ENCODE assay signal across 7 mouse cellular contexts in genomic region chr3:100916844-100917243, GRCm38 (mm10). TPM values are rescaled to one million over a fixed set of nuclear protein-coding genes. Genes with fewer than 3 reads are reported as not detected.
A peak's percentile ranks its signal among the peaks of the same experiment; 100 is the strongest.
DNase-seq lines count a peak whose midpoint lies in the region; ATAC-seq lines count a peak whose summit lies in the region.

No protein-coding gene starts in this region.

- ATAC-seq in activated CD4-positive, CD25-positive, alpha-beta regulatory T cell, adult 4 months, result peak; percentile 62
- peak; percentile 58 for ATAC-seq in inflammation-experienced regulatory T-cells, adult 6 months

- DNase-seq in layer of hippocampus, adult 11-12 months (ENCODE audit: low spot score), result peak; percentile 33
- DNase-seq in layer of hippocampus, postnatal 36 days, result no peak
- DNase-seq in ES-CJ7 (ENCODE audit: low read depth, low spot score), result peak; percentile 40
- peak; percentile 37 for DNase-seq in retina, postnatal 7 days (ENCODE audit: low read depth, low spot score)
- no peak for DNase-seq in adrenal gland, postnatal 25 days

RNA-seq across cellular contexts. Expression of gene Trim45, which starts 5.2 kb away (rescaled TPM):
- 1 to 10 TPM; 8.1 to 8.8 TPM for total RNA-seq in layer of hippocampus, postnatal 36 days (2021)
- 1 to 10 TPM in 1 of 2 experiments, under 1 TPM in 1; 0.54 to 1.3 TPM for polyA plus RNA-seq in activated CD4-positive, CD25-positive, alpha-beta regulatory T cell, adult 4 months (2017; shearing (Covaris generic))
- 1 to 10 TPM; 1.0 to 1.3 (median 1.1) TPM for polyA plus RNA-seq in inflammation-experienced regulatory T-cells, adult 6 months (2017; shearing (Covaris generic))
- 4.9 and 5.0 TPM in 2 replicates for total RNA-seq in adrenal gland, postnatal 25 days (2021)

RNA-seq across cellular contexts. Expression of gene Ttf2, which starts 52.6 kb away (rescaled TPM):
- 1 to 10 TPM; 1.1 to 1.3 TPM for total RNA-seq in layer of hippocampus, postnatal 36 days (2021)
- polyA plus RNA-seq in activated CD4-positive, CD25-positive, alpha-beta regulatory T cell, adult 4 months (2017; shearing (Covaris generic)), result 10 to 100 TPM; 13.0 to 14.8 TPM
- 10 to 100 TPM; 12.2 to 18.2 (median 14.0) TPM for polyA plus RNA-seq in inflammation-experienced regulatory T-cells, adult 6 months (2017; shearing (Covaris generic))
- total RNA-seq in adrenal gland, postnatal 25 days (2021), result 13.2 and 14.4 TPM in 2 replicates

Comparison
In these comparisons a context has a peak if more than half of its experiments do, and no peak if none do; other contexts are left out.
1. DNase-seq: peak in layer of hippocampus, adult 11-12 months (single experiment), ES-CJ7 (single experiment) and retina, postnatal 7 days (single experiment); none in layer of hippocampus, postnatal 36 days (0 of 2) and adrenal gland, postnatal 25 days (single experiment).